Mouse (Mus musculus): ENCODE results near the gene Tecpr1. TPM values are rescaled to one million over a fixed set of nuclear protein-coding genes. Genes with fewer than 3 reads are reported as not detected.

Gene Tecpr1
- polyA plus RNA-seq, 1 experiment = 78.4 TPM

GRCm38 (mm10) chr5:144254122-144254810 is 30.9 kb upstream of the Tecpr1 start:
- TF ChIP-seq CTCF (IDR thresholded peaks at IDR 0.05; ENCODE audit: extremely low read depth, insufficient read depth, low read length) (no peak), POLR2A (IDR thresholded peaks at IDR 0.05; ENCODE audit: extremely low read depth, insufficient read depth, low read length) (no peak)
- no peak overlapping the region for H3K4me3 ChIP-seq (ENCODE audit: insufficient read depth, low read length)
- H3K4me1 ChIP-seq (ENCODE audit: control insufficient read depth, insufficient read depth, low read length) = peaks cover 11% of the 10 kb centered on the region
- no peak overlapping the region for H3K27ac ChIP-seq (ENCODE audit: insufficient read depth, low read length)

- H3K27ac ChIP-seq (ENCODE audit: insufficient read depth, low read length) = no peak overlapping the region
- peaks cover 4% of the 10 kb centered on the region; the same call in 1 of the 2 replicates for H3K4me1 ChIP-seq (ENCODE audit: control insufficient read depth, insufficient read depth, low read length)
- TF ChIP-seq CTCF (IDR thresholded peaks at IDR 0.05; ENCODE audit: extremely low read depth, insufficient read depth, low read length) = no peak
- TF ChIP-seq POLR2A (IDR thresholded peaks at IDR 0.05; ENCODE audit: extremely low read depth, insufficient read depth, low read length) = no peak
- no peak overlapping the region for H3K4me3 ChIP-seq (ENCODE audit: insufficient read depth, low read length)
Observed at GRCm38 (mm10) chr5:144253212-144253611, 29.8 kb upstream of the Tecpr1 start.

- TF ChIP-seq POLR2A (IDR thresholded peaks at IDR 0.05; ENCODE audit: extremely low read depth, insufficient read depth, low read length) (no peak), CTCF (IDR thresholded peaks at IDR 0.05; ENCODE audit: extremely low read depth, insufficient read depth, low read length) (no peak)
- no peak overlapping the region for H3K4me3 ChIP-seq (ENCODE audit: insufficient read depth, low read length)
- no peak overlapping the region for H3K27ac ChIP-seq (ENCODE audit: insufficient read depth, low read length)
- peaks cover under 1% of the 10 kb centered on the region; the same call in 1 of the 2 replicates for H3K4me1 ChIP-seq (ENCODE audit: control insufficient read depth, insufficient read depth, low read length)
Observed at GRCm38 (mm10) chr5:144251876-144252577, 28.6 kb upstream of the Tecpr1 start.

- H3K4me3 ChIP-seq (ENCODE audit: insufficient read depth, low read length) = no peak overlapping the region
- TF ChIP-seq POLR2A (IDR thresholded peaks at IDR 0.05; ENCODE audit: extremely low read depth, insufficient read depth, low read length) (no peak), CTCF (IDR thresholded peaks at IDR 0.05; ENCODE audit: extremely low read depth, insufficient read depth, low read length) (peak; percentile 19; the same call in 1 of the 2 replicates)
- H3K27ac ChIP-seq (ENCODE audit: insufficient read depth, low read length) = no peak overlapping the region
- no peaks in the 10 kb centered on the region for H3K4me1 ChIP-seq (ENCODE audit: control insufficient read depth, insufficient read depth, low read length)
Observed at GRCm38 (mm10) chr5:144249871-144250270, 26.5 kb upstream of the Tecpr1 start.

GRCm38 (mm10) chr5:144247906-144248585 is 24.6 kb upstream of the Tecpr1 start:
- no peak overlapping the region for H3K4me3 ChIP-seq (ENCODE audit: insufficient read depth, low read length)
- H3K27ac ChIP-seq (ENCODE audit: insufficient read depth, low read length) = no peak overlapping the region
- TF ChIP-seq POLR2A (IDR thresholded peaks at IDR 0.05; ENCODE audit: extremely low read depth, insufficient read depth, low read length) (no peak), CTCF (IDR thresholded peaks at IDR 0.05; ENCODE audit: extremely low read depth, insufficient read depth, low read length) (no peak)
- no peaks in the 10 kb centered on the region for H3K4me1 ChIP-seq (ENCODE audit: control insufficient read depth, insufficient read depth, low read length)

- Histone ChIP-seq H3K27ac (ENCODE audit: insufficient read depth, low read length) (no peak overlapping the region), H3K4me3 (ENCODE audit: insufficient read depth, low read length) (no peak overlapping the region), H3K4me1 (ENCODE audit: control insufficient read depth, insufficient read depth, low read length) (no peaks in the 10 kb centered on the region)
- TF ChIP-seq POLR2A (IDR thresholded peaks at IDR 0.05; ENCODE audit: extremely low read depth, insufficient read depth, low read length) (no peak), CTCF (IDR thresholded peaks at IDR 0.05; ENCODE audit: extremely low read depth, insufficient read depth, low read length) (no peak)
Observed at GRCm38 (mm10) chr5:144247307-144247706, 23.9 kb upstream of the Tecpr1 start.

GRCm38 (mm10) chr5:144246669-144247068 is 23.3 kb upstream of the Tecpr1 start:
- no peaks in the 10 kb centered on the region for H3K4me1 ChIP-seq (ENCODE audit: control insufficient read depth, insufficient read depth, low read length)
- no peak overlapping the region for H3K4me3 ChIP-seq (ENCODE audit: insufficient read depth, low read length)
- H3K27ac ChIP-seq (ENCODE audit: insufficient read depth, low read length) = no peak overlapping the region
- no peak for TF ChIP-seq CTCF (IDR thresholded peaks at IDR 0.05; ENCODE audit: extremely low read depth, insufficient read depth, low read length)
- TF ChIP-seq POLR2A (IDR thresholded peaks at IDR 0.05; ENCODE audit: extremely low read depth, insufficient read depth, low read length) = no peak

GRCm38 (mm10) chr5:144245592-144245991 is 22.2 kb upstream of the Tecpr1 start:
- TF ChIP-seq POLR2A (IDR thresholded peaks at IDR 0.05; ENCODE audit: extremely low read depth, insufficient read depth, low read length) (no peak), CTCF (IDR thresholded peaks at IDR 0.05; ENCODE audit: extremely low read depth, insufficient read depth, low read length) (no peak)
- Histone ChIP-seq H3K4me3 (ENCODE audit: insufficient read depth, low read length) (no peak overlapping the region), H3K27ac (ENCODE audit: insufficient read depth, low read length) (no peak overlapping the region), H3K4me1 (ENCODE audit: control insufficient read depth, insufficient read depth, low read length) (no peaks in the 10 kb centered on the region)

GRCm38 (mm10) chr5:144243901-144244487 is 20.6 kb upstream of the Tecpr1 start, which contains the start of gene Bri3:
TSS of gene Bri3 (plus strand) at chr5:144244437.
- no peaks in the 10 kb centered on the region for H3K4me1 ChIP-seq (ENCODE audit: control insufficient read depth, insufficient read depth, low read length)
- no peak for TF ChIP-seq CTCF (IDR thresholded peaks at IDR 0.05; ENCODE audit: extremely low read depth, insufficient read depth, low read length)
- no peak for TF ChIP-seq POLR2A (IDR thresholded peaks at IDR 0.05; ENCODE audit: extremely low read depth, insufficient read depth, low read length)
- no peak within 1 kb of the TSS for H3K4me3 ChIP-seq (ENCODE audit: insufficient read depth, low read length)

More at GRCm38 (mm10) chr5:144243901-144244487, 20.6 kb upstream of the Tecpr1 start, which contains the start of gene Bri3:
- H3K27ac ChIP-seq (ENCODE audit: insufficient read depth, low read length) = no peak within 1 kb of the TSS
